Mouse (Mus musculus): ENCODE results near the gene Ntsr1. TPM values are rescaled to one million over a fixed set of nuclear protein-coding genes. Genes with fewer than 3 reads are reported as not detected.

Gene Ntsr1
- polyA plus RNA-seq, 1 experiment from 2014 or later: 0.04 TPM

GRCm38 (mm10) chr2:180495906-180496305 is 3.9 kb upstream of the Ntsr1 start:
- H3K9me3 ChIP-seq (ENCODE audit: control insufficient read depth, low read length): no peaks in the 10 kb centered on the region
- H3K4me1 ChIP-seq (ENCODE audit: control insufficient read depth, insufficient read depth, low read length): peaks cover 7% of the 10 kb centered on the region; the same call in 1 of the 2 replicates
- ATAC-seq (ENCODE audit: low FRiP score) (no peak), DNase-seq (ENCODE audit: low spot score, missing footprints) (peak; percentile 65)
- no peaks in the 10 kb centered on the region for H3K36me3 ChIP-seq (ENCODE audit: control insufficient read depth, insufficient read depth, low read length)
- H3K4me2 ChIP-seq: no peak overlapping the region
- WGBS: 79% methylated on average over 8 of the region's 8 CpGs
- peaks cover 45% of the 10 kb centered on the region for H3K27me3 ChIP-seq (ENCODE audit: control insufficient read depth, insufficient read depth, low read length)
- no peak overlapping the region for H3K27ac ChIP-seq (ENCODE audit: low read depth, low read length)
- H3K4me3 ChIP-seq (ENCODE audit: low read depth, low read length): no peak overlapping the region
- no peak overlapping the region for H3K9ac ChIP-seq (ENCODE audit: low read length)

DNA sequence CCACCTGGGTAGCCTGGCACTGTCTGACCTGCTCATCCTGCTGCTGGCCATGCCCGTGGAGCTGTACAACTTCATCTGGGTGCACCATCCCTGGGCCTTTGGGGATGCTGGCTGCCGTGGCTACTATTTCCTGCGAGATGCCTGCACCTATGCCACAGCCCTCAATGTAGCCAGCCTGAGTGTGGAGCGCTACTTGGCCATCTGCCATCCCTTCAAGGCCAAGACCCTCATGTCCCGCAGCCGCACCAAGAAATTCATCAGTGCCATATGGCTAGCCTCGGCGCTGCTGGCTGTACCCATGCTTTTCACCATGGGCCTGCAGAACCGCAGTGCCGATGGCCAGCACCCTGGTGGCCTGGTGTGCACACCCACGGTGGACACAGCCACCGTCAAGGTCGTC is 950 bp downstream of the Ntsr1 start:
- H3K27me3 ChIP-seq (ENCODE audit: control insufficient read depth, insufficient read depth, low read length): peaks cover 83% of the 10 kb centered on the region
- no peaks in the 10 kb centered on the region for H3K9me3 ChIP-seq (ENCODE audit: control insufficient read depth, low read length)
- H3K27ac ChIP-seq (ENCODE audit: low read depth, low read length): no peak overlapping the region
- no peak overlapping the region for H3K4me2 ChIP-seq
- no peaks in the 10 kb centered on the region for H3K36me3 ChIP-seq (ENCODE audit: control insufficient read depth, insufficient read depth, low read length)
- peaks cover 7% of the 10 kb centered on the region; the same call in 1 of the 2 replicates for H3K4me1 ChIP-seq (ENCODE audit: control insufficient read depth, insufficient read depth, low read length)
- H3K9ac ChIP-seq (ENCODE audit: low read length): no peak overlapping the region
- DNase-seq (ENCODE audit: low spot score, missing footprints) (no peak), ATAC-seq (ENCODE audit: low FRiP score) (no peak)
- H3K4me3 ChIP-seq (ENCODE audit: low read depth, low read length): no peak overlapping the region
- 44% methylated on average over 13 of the region's 13 CpGs for WGBS

DNA sequence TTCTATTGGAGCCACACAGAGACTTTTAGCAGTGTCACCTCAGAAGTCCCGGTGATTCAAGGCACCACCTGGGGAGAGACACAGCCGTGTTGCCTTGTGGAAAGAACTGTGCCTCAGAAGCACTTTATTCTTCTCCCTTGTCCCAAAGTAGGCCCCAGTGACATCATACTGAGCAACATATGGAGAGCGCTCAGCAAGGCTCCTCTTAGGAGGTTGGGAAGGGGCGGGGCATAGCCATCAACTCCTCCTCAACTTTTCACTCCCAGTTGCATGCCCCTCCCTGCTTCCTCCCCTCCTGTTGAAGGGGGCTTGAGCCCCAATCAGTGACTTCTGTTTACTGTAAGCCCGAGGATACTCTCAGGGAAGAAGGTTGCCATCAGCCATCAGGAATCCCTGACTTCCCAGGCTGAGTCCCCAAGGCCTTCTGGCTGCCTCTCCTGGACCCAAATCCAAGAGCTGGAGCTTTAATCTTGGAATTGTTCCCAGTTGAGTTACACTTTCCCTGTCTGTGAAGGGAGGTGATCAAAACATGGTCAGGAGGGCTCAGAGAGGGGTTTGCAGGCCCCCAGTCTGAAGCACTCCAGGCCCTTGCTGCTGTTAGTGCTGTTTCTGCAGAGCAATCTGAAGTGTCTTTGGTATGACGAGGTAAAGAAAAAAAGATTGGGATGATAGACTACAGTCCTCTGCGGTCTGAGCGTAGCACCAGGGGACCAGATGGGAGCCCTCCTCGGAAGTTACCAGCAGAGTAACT is 1.6 kb downstream of the Ntsr1 start:
- no peak for ATAC-seq (ENCODE audit: low FRiP score)
- WGBS: 42% methylated on average over 9 of the region's 9 CpGs
- H3K36me3 ChIP-seq (ENCODE audit: control insufficient read depth, insufficient read depth, low read length): no peaks in the 10 kb centered on the region
- peaks cover 88% of the 10 kb centered on the region for H3K27me3 ChIP-seq (ENCODE audit: control insufficient read depth, insufficient read depth, low read length)
- H3K4me2 ChIP-seq: no peak overlapping the region
- H3K4me3 ChIP-seq (ENCODE audit: low read depth, low read length): no peak overlapping the region
- H3K9ac ChIP-seq (ENCODE audit: low read length): no peak overlapping the region
- H3K4me1 ChIP-seq (ENCODE audit: control insufficient read depth, insufficient read depth, low read length): peaks cover 7% of the 10 kb centered on the region; the same call in 1 of the 2 replicates
- H3K27ac ChIP-seq (ENCODE audit: low read depth, low read length): no peak overlapping the region
- H3K9me3 ChIP-seq (ENCODE audit: control insufficient read depth, low read length): no peaks in the 10 kb centered on the region
- DNase-seq (ENCODE audit: low spot score, missing footprints): no peak

DNA sequence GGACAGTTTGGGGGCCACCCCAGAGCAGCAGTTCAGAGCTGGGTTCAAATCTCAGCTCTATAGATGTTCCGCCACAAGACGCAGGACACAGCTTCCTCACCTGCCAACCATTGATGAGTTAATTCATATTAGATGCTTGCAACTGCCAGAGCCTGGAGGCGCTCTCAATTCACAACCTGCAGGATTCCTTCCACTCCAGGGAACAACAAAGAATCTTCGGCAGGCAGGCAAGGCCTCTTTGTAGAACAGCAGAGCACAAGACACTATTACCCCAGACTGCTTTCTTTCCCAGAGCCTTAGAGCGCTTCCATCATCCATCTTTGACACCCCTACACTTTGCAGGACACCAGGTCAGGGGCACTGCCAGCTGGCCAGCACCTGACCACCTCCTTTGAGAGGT is 6.5 kb downstream of the Ntsr1 start:
- H3K9ac ChIP-seq (ENCODE audit: low read length): no peak overlapping the region
- H3K4me3 ChIP-seq (ENCODE audit: low read depth, low read length): no peak overlapping the region
- no peaks in the 10 kb centered on the region for H3K36me3 ChIP-seq (ENCODE audit: control insufficient read depth, insufficient read depth, low read length)
- H3K9me3 ChIP-seq (ENCODE audit: control insufficient read depth, low read length): no peaks in the 10 kb centered on the region
- peaks cover 80% of the 10 kb centered on the region for H3K27me3 ChIP-seq (ENCODE audit: control insufficient read depth, insufficient read depth, low read length)
- H3K4me2 ChIP-seq: no peak overlapping the region
- H3K4me1 ChIP-seq (ENCODE audit: control insufficient read depth, insufficient read depth, low read length): peaks cover 9% of the 10 kb centered on the region
- ATAC-seq (ENCODE audit: low FRiP score) (no peak), DNase-seq (ENCODE audit: low spot score, missing footprints) (no peak)
- 47% methylated on average over 5 of the region's 5 CpGs for WGBS
- H3K27ac ChIP-seq (ENCODE audit: low read depth, low read length): no peak overlapping the region

DNA sequence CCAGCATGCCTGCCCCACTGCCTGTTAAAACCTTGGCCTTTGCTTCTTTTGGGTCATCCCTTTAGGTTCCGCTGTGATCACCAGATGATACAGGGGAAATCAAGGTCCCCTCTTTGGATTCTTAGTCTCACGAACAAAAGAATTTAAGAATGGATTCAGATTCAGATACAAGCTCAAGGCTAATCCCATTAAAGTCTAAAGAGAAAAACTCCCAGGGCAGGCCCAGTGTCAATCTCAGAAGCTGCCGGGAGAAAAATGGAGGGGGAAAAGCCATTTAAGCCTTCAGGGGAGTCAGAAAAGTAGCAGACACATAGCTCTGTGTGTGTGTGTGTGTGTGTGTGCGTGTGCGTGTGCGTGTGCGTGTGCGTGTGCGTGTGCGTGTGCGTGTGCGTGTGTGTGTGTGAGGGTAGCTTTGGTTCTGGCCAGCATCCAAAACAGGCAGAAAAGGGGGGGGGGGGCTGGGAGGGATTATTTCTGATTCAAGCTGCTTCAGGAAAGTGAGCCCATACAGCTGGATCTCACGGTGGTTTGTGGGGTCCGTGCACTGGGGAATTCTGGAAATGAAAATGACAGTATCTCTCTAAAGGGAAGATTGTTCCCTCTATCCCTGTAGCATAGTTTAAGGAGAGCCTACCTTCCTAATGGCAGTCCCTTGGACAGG is 8.8 kb downstream of the Ntsr1 start:
- no peaks in the 10 kb centered on the region for H3K36me3 ChIP-seq (ENCODE audit: control insufficient read depth, insufficient read depth, low read length)
- H3K4me1 ChIP-seq (ENCODE audit: control insufficient read depth, insufficient read depth, low read length): peaks cover 9% of the 10 kb centered on the region
- DNase-seq (ENCODE audit: low spot score, missing footprints) (peak; percentile 91), ATAC-seq (ENCODE audit: low FRiP score) (peak; percentile 65)
- peaks cover 79% of the 10 kb centered on the region for H3K27me3 ChIP-seq (ENCODE audit: control insufficient read depth, insufficient read depth, low read length)
- H3K4me3 ChIP-seq (ENCODE audit: low read depth, low read length): no peak overlapping the region
- H3K9ac ChIP-seq (ENCODE audit: low read length): no peak overlapping the region
- no peak overlapping the region for H3K27ac ChIP-seq (ENCODE audit: low read depth, low read length)
- no peaks in the 10 kb centered on the region for H3K9me3 ChIP-seq (ENCODE audit: control insufficient read depth, low read length)
- WGBS: 49% methylated on average over 14 of the region's 14 CpGs
- no peak overlapping the region for H3K4me2 ChIP-seq

DNA sequence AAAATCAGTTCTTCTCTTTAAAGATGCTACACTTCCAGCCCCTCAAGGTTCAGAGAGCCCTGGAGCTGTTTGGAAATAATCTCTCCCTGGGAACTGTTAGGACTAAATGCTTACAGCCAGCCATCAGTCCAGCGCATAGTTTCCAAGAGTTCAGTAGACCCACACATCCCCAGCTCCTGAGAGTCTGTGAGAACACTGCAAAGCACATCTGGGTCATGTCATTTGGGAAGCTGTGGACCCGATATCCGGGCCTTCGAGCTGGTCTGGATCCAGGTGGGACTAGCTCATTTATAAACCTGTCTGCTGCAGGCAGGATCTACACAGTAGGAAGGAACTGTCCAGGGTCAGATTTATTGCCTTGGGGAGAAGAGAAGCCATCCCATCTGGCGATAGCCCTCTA is 11.1 kb downstream of the Ntsr1 start:
- no peak overlapping the region for H3K27ac ChIP-seq (ENCODE audit: low read depth, low read length)
- no peaks in the 10 kb centered on the region for H3K36me3 ChIP-seq (ENCODE audit: control insufficient read depth, insufficient read depth, low read length)
- WGBS: 87% methylated on average over 5 of the region's 5 CpGs
- H3K27me3 ChIP-seq (ENCODE audit: control insufficient read depth, insufficient read depth, low read length): peaks cover 69% of the 10 kb centered on the region
- H3K9ac ChIP-seq (ENCODE audit: low read length): no peak overlapping the region
- DNase-seq (ENCODE audit: low spot score, missing footprints): no peak
- H3K4me1 ChIP-seq (ENCODE audit: control insufficient read depth, insufficient read depth, low read length): peaks cover 9% of the 10 kb centered on the region
- H3K4me3 ChIP-seq (ENCODE audit: low read depth, low read length): no peak overlapping the region
- no peaks in the 10 kb centered on the region for H3K9me3 ChIP-seq (ENCODE audit: control insufficient read depth, low read length)
- H3K4me2 ChIP-seq: no peak overlapping the region
- no peak for ATAC-seq (ENCODE audit: low FRiP score)

DNA sequence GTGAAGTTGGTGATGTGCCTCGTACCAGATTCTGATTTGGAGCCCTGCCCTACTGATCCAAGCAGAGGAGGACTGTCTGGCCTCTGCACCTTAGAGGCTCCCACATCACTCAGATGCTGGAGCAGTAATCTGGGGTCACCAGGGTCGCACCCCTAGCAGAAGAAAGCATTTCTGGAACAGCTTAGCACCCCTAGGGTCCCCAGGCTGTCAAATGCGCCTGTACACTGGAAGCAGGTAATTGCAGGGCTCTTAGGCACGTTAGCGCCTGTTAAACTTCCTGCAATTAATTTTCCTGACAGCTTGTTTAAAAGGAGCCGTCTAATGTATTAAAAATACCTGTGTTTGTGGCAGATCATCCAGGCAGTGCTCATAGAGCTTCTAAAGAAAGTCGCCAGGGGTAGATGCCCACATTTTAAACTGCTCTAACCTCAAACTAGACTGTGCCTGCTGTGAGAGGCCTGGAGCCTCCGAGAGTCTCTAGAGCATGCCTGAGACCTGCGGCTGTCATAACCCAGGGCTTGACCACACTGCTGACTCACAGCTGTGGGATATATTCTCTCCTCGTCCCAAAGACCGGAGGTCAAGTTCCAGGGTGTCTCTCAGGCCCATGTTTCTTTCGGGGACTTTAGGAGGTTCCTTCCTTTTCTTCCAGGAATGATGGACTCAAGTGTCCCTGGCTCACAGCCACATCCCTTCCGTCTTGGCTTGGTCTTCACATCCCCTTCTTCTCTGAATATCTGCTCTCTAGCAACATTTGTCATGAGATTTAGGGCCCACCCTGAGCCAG is 12.3 kb downstream of the Ntsr1 start:
- Histone ChIP-seq H3K27me3 (ENCODE audit: control insufficient read depth, insufficient read depth, low read length) (peaks cover 66% of the 10 kb centered on the region), H3K27ac (ENCODE audit: low read depth, low read length) (no peak overlapping the region), H3K4me3 (ENCODE audit: low read depth, low read length) (no peak overlapping the region), H3K4me1 (ENCODE audit: control insufficient read depth, insufficient read depth, low read length) (peaks cover 9% of the 10 kb centered on the region), H3K4me2 (no peak overlapping the region), H3K9me3 (ENCODE audit: control insufficient read depth, low read length) (no peaks in the 10 kb centered on the region), H3K36me3 (ENCODE audit: control insufficient read depth, insufficient read depth, low read length) (no peaks in the 10 kb centered on the region), H3K9ac (ENCODE audit: low read length) (no peak overlapping the region)
- no peak for ATAC-seq (ENCODE audit: low FRiP score)
- no peak for DNase-seq (ENCODE audit: low spot score, missing footprints)
- 75% methylated on average over 13 of the region's 13 CpGs for WGBS

GRCm38 (mm10) chr2:180513019-180513418 is 13.2 kb downstream of the Ntsr1 start:
- DNase-seq (ENCODE audit: low spot score, missing footprints) (no peak), ATAC-seq (ENCODE audit: low FRiP score) (no peak)
- Histone ChIP-seq H3K27me3 (ENCODE audit: control insufficient read depth, insufficient read depth, low read length) (peaks cover 65% of the 10 kb centered on the region), H3K36me3 (ENCODE audit: control insufficient read depth, insufficient read depth, low read length) (no peaks in the 10 kb centered on the region), H3K4me2 (no peak overlapping the region), H3K9me3 (ENCODE audit: control insufficient read depth, low read length) (no peaks in the 10 kb centered on the region), H3K4me3 (ENCODE audit: low read depth, low read length) (no peak overlapping the region), H3K9ac (ENCODE audit: low read length) (no peak overlapping the region), H3K27ac (ENCODE audit: low read depth, low read length) (no peak overlapping the region), H3K4me1 (ENCODE audit: control insufficient read depth, insufficient read depth, low read length) (peaks cover 7% of the 10 kb centered on the region)
- WGBS: 74% methylated on average over 3 of the region's 3 CpGs

DNA sequence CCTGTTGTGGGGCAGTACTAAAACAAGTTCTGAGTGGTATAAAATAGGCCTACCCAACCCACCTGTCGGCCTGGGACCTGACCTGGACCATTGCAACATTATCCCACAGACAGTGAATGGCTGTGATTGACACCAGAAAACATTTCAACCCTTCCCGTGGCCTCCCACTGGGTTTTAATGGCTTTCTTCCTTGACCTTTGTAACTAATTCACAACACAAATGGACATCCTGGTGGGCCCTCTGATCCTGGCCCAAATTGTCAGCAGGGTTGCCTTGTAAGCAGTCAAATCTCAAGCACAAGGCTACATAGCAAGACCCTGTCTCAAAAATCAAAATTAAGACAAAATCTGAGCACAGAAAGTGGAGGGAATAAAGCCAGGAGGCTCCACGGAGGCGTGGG is 14.1 kb downstream of the Ntsr1 start:
- DNase-seq (ENCODE audit: low spot score, missing footprints): no peak

More for the DNA sequence above, 14.1 kb downstream of the Ntsr1 start:
- Histone ChIP-seq H3K27ac (ENCODE audit: low read depth, low read length) (no peak overlapping the region), H3K4me2 (no peak overlapping the region), H3K4me1 (ENCODE audit: control insufficient read depth, insufficient read depth, low read length) (peaks cover 2% of the 10 kb centered on the region; the same call in 1 of the 2 replicates), H3K9me3 (ENCODE audit: control insufficient read depth, low read length) (no peaks in the 10 kb centered on the region), H3K27me3 (ENCODE audit: control insufficient read depth, insufficient read depth, low read length) (peaks cover 64% of the 10 kb centered on the region), H3K36me3 (ENCODE audit: control insufficient read depth, insufficient read depth, low read length) (no peaks in the 10 kb centered on the region), H3K4me3 (ENCODE audit: low read depth, low read length) (no peak overlapping the region), H3K9ac (ENCODE audit: low read length) (no peak overlapping the region)
- ATAC-seq (ENCODE audit: low FRiP score): no peak
- WGBS: 26% methylated on average over 4 of the region's 4 CpGs

Data from midbrain, embryonic 11.5 days (tissue).